Mouse (Mus musculus) ES-Bruce4 (cell line): ENCODE measurements at regions not wholly inside any gene's neighbourhood (a gene's known extent, or its start where the extent isn't known, plus 50 kb on each side); places are given as distances from the start of the nearest gene placed in this dataset.

Source experiments
- H3K27ac ChIP-seq: 2 replicates; pipeline ENCODE4 v1.5.1; 2012; ENCODE audit warnings: low read length, inconsistent platforms; ENCODE audit not compliant: insufficient read depth
- H3K27me3 ChIP-seq: 2 replicates; pipeline ENCODE4 v1.6.1; 2012; ENCODE audit warnings: mild to moderate bottlenecking, low read length, inconsistent platforms; ENCODE audit not compliant: control insufficient read depth, poor library complexity, insufficient read depth, severe bottlenecking
- H3K36me3 ChIP-seq: 2 replicates; pipeline ENCODE4 v1.6.1; 2012; ENCODE audit warnings: inconsistent platforms, mild to moderate bottlenecking, low read length, moderate library complexity; ENCODE audit not compliant: control insufficient read depth, poor library complexity, insufficient read depth, severe bottlenecking
- H3K4me1 ChIP-seq: one replicate; pipeline ENCODE4 v1.8.1; 2011; ENCODE audit warnings: low read length; ENCODE audit not compliant: control insufficient read depth, insufficient read depth
- H3K4me3 ChIP-seq: 2 replicates; pipeline ENCODE4 v1.5.1; 2011; ENCODE audit warnings: low read depth, mild to moderate bottlenecking, low read length
- H3K9ac ChIP-seq: 2 replicates; pipeline ENCODE4 v1.6.1; 2012; ENCODE audit warnings: low read depth, mild to moderate bottlenecking, inconsistent platforms; ENCODE audit not compliant: poor library complexity, severe bottlenecking
- H3K9me3 ChIP-seq: replicated peaks from 2 replicates; pipeline ENCODE4 v1.6.1; 2012; ENCODE audit warnings: mild to moderate bottlenecking, low read length, inconsistent platforms; ENCODE audit not compliant: control insufficient read depth, poor library complexity, insufficient read depth, severe bottlenecking
- CTCF ChIP-seq: IDR thresholded peaks from one replicate; pipeline ENCODE4 v1.8.1; 2011; ENCODE audit warnings: low read depth, low read length
- EP300 ChIP-seq: IDR thresholded peaks from 2 replicates; pipeline ENCODE4 v1.6.1; 2011; ENCODE audit warnings: low read depth, low read length; ENCODE audit not compliant: insufficient read depth
- POLR2A ChIP-seq: IDR thresholded peaks from one replicate; pipeline ENCODE4 v1.8.1; 2011; ENCODE audit warnings: low read length; ENCODE audit not compliant: insufficient read depth

- no peaks in the 10 kb centered on the region for H3K4me1 ChIP-seq
- no peaks in the 10 kb centered on the region for H3K9me3 ChIP-seq
- no peak for TF ChIP-seq EP300
- no peak for TF ChIP-seq CTCF
- no peak for TF ChIP-seq POLR2A
- no peak overlapping the region for H3K9ac ChIP-seq
- no peak overlapping the region for H3K4me3 ChIP-seq
- H3K36me3 ChIP-seq: no peaks in the 10 kb centered on the region
- no peak overlapping the region for H3K27ac ChIP-seq
- H3K27me3 ChIP-seq: no peaks in the 10 kb centered on the region
Observed at GRCm38 (mm10) chr12:90923148-90923547, 184.9 kb upstream of the Dio2 start.

- Histone ChIP-seq H3K4me3 (no peak overlapping the region), H3K9me3 (no peaks in the 10 kb centered on the region), H3K36me3 (no peaks in the 10 kb centered on the region), H3K27me3 (no peaks in the 10 kb centered on the region), H3K4me1 (no peaks in the 10 kb centered on the region), H3K9ac (no peak overlapping the region), H3K27ac (no peak overlapping the region)
- TF ChIP-seq EP300 (no peak), CTCF (no peak), POLR2A (no peak)
Observed at GRCm38 (mm10) chr12:90921227-90921626, 183.0 kb upstream of the Dio2 start.

- no peak overlapping the region for H3K4me3 ChIP-seq
- TF ChIP-seq EP300 (no peak), POLR2A (no peak), CTCF (no peak)
- H3K27ac ChIP-seq: no peak overlapping the region
- no peak overlapping the region for H3K9ac ChIP-seq
- no peaks in the 10 kb centered on the region for H3K27me3 ChIP-seq
- H3K36me3 ChIP-seq: no peaks in the 10 kb centered on the region
- no peaks in the 10 kb centered on the region for H3K4me1 ChIP-seq
- H3K9me3 ChIP-seq: no peaks in the 10 kb centered on the region
Observed at GRCm38 (mm10) chr12:90915929-90916713, 177.9 kb upstream of the Dio2 start.

GRCm38 (mm10) chr12:90903991-90904390, 165.8 kb upstream of the Dio2 start:
- TF ChIP-seq CTCF: peak; percentile 1
- no peak for TF ChIP-seq POLR2A
- Histone ChIP-seq H3K4me1 (no peaks in the 10 kb centered on the region), H3K27ac (no peak overlapping the region)

GRCm38 (mm10) chr12:90893655-90894370, 155.6 kb upstream of the Dio2 start:
- Histone ChIP-seq H3K36me3 (no peaks in the 10 kb centered on the region), H3K9ac (no peak overlapping the region), H3K27me3 (no peaks in the 10 kb centered on the region), H3K4me1 (no peaks in the 10 kb centered on the region), H3K4me3 (no peak overlapping the region), H3K27ac (no peak overlapping the region), H3K9me3 (no peaks in the 10 kb centered on the region)
- TF ChIP-seq POLR2A (no peak), CTCF (no peak), EP300 (no peak)

More at GRCm38 (mm10) chr12:90903991-90904390, 165.8 kb upstream of the Dio2 start:
- no peaks in the 10 kb centered on the region for H3K9me3 ChIP-seq
- H3K9ac ChIP-seq: no peak overlapping the region
- H3K4me3 ChIP-seq: no peak overlapping the region
- no peaks in the 10 kb centered on the region for H3K27me3 ChIP-seq
- no peaks in the 10 kb centered on the region for H3K36me3 ChIP-seq

- Histone ChIP-seq H3K27ac (no peak overlapping the region), H3K9ac (no peak overlapping the region), H3K36me3 (no peaks in the 10 kb centered on the region), H3K9me3 (peaks cover 11% of the 10 kb centered on the region), H3K4me1 (no peaks in the 10 kb centered on the region), H3K27me3 (no peaks in the 10 kb centered on the region), H3K4me3 (no peak overlapping the region)
- TF ChIP-seq CTCF (no peak), EP300 (no peak), POLR2A (no peak)
Observed at GRCm38 (mm10) chr12:90876230-90877005, 138.2 kb upstream of the Dio2 start.
